8 mouse cellular contexts compared by ENCODE assay signal in genomic region chr1:79640151-79640550, GRCm38 (mm10).
DNase-seq lines count a peak whose midpoint lies in the region.

No protein-coding gene starts in this region.

- DNase-seq in thymus, postnatal 25 days, result peak; percentile 7
- no peak for DNase-seq in thymus, postnatal 10 days (ENCODE audit: low spot score in 2 of 2)
- peak; percentile 84 to 85 for DNase-seq in cerebellum, postnatal 14 days
- DNase-seq in frontal cortex, postnatal 36 days (ENCODE audit: low spot score in 2 of 2), result peak; percentile 63 to 85
- peak; percentile 53 to 59 for DNase-seq in kidney, postnatal 25 days
- DNase-seq in lung, postnatal 10 days, result peak; percentile 63
- peak; percentile 84 to 85 for DNase-seq in right cerebral cortex, adult 2 months (ENCODE audit: low spot score in 2 of 2)
- DNase-seq in thymus, postnatal 36 days, result no peak

Comparison
In these comparisons a context has a peak if more than half of its experiments do, and no peak if none do; other contexts are left out.
1. DNase-seq: peak in thymus, postnatal 25 days (single experiment), cerebellum, postnatal 14 days (2 of 2), frontal cortex, postnatal 36 days (2 of 2), kidney, postnatal 25 days (2 of 2), lung, postnatal 10 days (single experiment) and right cerebral cortex, adult 2 months (2 of 2); none in thymus, postnatal 10 days (0 of 2) and thymus, postnatal 36 days (0 of 2).